Mouse (Mus musculus) thymus, postnatal 36 days (tissue): ENCODE measurements around the gene Gm20388.
"Not testable (repeated sequence)": the region's sequence is repeated elsewhere in the genome, so short reads cannot be mapped to it uniquely, and the experiment has no call there.

Experiments used
- DNase-seq, 2 experiments: peaks; one replicate each; pipeline ENCODE4 v3.0.0; 2022; ENCODE audit warnings: mixed read lengths in 2 of 2

Gm20388 gene

GRCm38 (mm10) chr8:123432381-123432780 is 3521.7 kb downstream of the Gm20388 start:
- no peak for DNase-seq

GRCm38 (mm10) chr8:123433241-123433974 is 3522.8 kb downstream of the Gm20388 start:
- DNase-seq: not testable (repeated sequence)

DNA sequence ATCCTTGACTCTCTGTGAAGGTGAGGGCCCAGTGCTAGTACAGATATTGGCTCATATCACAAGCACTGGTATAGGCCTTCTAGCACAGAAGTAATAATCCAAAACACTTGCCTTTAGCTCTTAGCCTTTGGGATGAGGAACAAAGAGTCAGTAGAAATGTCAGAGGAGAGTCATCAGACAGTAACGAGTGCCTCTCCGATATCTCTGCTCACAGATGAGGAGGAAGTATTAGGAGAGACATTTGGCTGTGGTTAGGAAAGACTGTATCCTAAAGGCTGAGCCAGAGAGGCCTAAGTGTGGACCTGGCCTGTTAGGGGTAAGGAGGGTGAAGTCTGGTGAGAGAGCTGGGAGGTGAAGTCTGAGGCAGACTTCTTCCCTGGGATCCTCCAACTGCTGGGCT is 3531.1 kb downstream of the Gm20388 start:
- no peak for DNase-seq

DNA sequence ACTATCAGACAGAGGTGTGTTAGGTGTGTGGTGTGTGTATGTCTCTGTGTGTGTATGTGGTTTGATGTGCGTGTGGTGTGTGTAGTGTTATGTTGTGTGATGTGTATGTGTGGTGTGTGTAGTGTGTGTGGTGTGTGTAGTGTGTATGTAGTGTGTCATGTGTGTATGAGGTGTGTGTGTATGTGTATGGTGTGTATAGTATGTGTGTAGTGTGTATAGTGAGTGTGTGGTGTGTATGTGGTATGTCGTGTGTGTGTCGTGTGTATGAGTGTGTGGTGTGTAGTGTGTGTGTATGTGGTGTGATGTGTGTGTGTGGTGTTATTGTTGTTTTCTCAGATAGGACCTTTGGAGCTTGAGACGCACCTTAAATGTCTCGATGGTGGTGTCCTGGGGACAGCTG is 3531.7 kb downstream of the Gm20388 start:
- DNase-seq: no peak

DNA sequence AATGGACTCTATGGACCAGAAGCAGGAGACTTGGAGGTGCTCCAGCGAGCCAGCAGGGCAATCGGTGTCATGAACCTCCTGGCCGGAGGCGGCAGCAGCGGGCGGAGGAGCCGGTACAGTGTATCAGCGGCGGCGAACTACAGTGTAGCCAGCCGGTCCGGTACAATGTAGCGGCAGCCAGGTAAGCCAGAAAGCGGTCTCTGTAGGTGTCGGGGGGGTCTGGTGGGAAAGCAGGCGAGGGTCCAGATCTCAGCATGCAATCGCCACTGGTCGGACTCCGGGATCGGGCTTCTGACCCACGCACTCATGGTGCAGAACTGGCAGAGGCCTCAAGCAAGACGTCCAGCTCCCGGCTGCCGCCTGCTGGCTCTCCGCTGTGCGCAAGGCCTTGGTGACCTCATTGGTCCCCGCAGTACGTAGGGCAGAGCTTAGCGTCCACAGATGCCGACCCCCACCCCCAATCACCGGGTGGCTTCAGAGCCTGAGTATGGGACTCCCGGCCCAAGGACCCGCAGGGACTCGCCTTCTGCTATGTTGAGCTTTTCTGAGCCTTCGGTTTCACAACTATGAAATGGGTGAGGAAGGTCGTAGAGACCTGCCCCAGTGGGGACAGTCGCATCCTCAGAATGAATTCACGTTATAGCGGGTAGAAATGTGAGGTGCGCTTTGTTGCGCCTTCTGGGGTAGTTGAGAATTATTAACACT is 3532.4 kb downstream of the Gm20388 start:
- DNase-seq: peak; percentile 90 to 95

GRCm38 (mm10) chr8:123443576-123443921 is 3532.9 kb downstream of the Gm20388 start:
- no peak for DNase-seq

DNA sequence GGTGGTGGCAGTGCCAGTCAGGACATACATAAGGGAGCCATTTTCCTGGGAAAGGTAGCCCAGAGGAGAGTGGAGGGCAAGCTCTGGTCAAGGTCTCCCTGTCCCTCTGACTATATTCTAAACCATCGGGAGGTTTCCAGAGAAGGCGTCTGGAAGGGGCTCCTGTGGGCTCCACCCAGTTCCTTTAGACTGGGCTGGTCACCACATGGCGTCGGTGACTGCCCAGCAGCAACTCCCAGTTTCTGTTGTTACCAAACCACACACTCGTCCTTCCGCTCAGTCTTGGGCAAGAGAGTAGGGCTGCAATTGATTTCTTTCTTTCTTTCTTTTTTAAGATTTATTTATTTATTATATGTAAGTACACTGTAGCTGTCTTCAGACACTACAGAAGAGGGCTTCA is 3533.5 kb downstream of the Gm20388 start:
- no peak for DNase-seq

DNA sequence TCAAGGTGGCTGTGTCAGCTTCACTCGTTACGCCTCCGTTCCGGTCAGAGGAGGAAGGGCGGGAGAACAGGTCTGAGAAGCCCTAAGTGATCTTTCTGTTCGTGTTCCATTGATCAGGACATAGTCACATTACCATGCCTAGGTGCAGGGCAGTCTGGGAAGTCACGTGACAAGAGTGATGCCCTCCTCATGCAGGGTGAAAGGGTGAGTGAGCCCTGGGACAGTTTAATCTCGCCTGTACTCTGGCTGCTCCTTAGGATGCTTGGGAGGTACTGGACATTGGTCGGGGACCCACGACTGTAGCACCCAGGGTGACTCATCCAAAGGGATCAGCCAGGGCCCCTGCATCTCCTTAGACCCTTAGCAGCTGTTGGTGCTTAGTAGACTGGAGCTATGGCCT is 3535.3 kb downstream of the Gm20388 start:
- no peak for DNase-seq

DNA sequence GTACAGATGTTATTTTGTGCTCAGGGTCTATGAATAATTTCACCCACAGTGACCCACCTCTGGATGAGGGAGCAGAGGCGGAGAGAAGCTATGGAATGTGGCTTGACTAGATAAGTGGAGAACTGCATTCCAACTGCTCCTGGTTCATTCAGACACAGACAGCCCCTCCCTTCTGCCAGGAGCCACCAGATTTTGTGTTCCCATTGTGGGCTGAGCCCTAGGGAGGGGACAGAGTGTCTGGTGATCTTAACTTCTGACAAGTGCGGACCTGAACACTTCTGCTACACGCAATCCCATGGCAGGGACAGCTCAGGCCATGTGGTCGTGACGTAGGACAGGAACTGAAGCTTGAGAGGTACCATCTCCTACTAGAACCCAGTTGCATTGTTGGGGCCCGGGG is 3536.2 kb downstream of the Gm20388 start:
- no peak for DNase-seq

- DNase-seq: no peak
These were observed 3540.1 kb downstream of the Gm20388 start for GRCm38 (mm10) chr8:123450783-123451182.

GRCm38 (mm10) chr8:123451747-123452146 is 3541.1 kb downstream of the Gm20388 start:
- not testable (repeated sequence) for DNase-seq

GRCm38 (mm10) chr8:123452149-123452548 is 3541.5 kb downstream of the Gm20388 start:
- no peak for DNase-seq

DNA sequence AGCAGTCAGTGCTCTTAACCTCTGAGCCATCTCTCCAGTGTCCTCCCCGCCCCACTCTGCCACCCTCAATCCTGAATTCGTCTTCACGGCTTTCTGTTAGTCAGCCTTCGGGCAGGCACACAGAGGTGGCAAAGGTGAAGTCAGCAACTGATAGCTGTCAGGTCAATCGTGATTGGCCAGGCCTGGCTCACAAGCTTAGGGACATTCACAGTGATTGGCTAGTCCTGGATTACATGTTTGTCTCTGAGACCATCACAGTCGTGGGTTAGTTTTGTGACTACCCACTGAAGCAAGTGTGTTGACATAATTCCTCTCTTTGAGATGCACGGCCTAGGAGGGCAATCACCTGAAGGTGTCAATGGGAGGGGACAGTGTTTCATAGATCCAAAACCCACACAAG is 3542.7 kb downstream of the Gm20388 start:
- DNase-seq: no peak

DNA sequence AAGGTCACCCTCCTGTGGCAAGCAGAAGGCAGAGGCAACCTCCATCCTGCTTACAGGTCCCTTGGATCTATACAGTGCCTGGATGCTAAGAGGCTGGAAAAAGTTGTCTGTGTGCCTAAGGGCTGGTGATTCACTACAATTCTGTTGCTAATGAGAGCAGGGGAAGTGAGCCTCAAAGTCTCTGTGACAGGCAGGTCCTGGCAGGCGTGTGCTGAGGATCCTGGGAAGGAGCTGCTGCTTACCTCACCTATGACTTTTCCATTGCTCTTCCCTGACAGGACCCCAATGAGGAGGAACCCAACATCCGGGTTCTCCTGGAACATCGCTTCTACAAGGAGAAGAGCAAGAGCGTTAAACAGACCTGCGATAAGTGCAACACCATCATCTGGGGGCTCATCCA is 3543.3 kb downstream of the Gm20388 start:
- DNase-seq: no peak

- DNase-seq: no peak
These were observed 3543.9 kb downstream of the Gm20388 start for GRCm38 (mm10) chr8:123454559-123454958.

- no peak for DNase-seq
These were observed 3553.0 kb downstream of the Gm20388 start for GRCm38 (mm10) chr8:123463651-123464050.

- DNase-seq: no peak
These were observed 3556.8 kb downstream of the Gm20388 start for GRCm38 (mm10) chr8:123467476-123467875.

DNA sequence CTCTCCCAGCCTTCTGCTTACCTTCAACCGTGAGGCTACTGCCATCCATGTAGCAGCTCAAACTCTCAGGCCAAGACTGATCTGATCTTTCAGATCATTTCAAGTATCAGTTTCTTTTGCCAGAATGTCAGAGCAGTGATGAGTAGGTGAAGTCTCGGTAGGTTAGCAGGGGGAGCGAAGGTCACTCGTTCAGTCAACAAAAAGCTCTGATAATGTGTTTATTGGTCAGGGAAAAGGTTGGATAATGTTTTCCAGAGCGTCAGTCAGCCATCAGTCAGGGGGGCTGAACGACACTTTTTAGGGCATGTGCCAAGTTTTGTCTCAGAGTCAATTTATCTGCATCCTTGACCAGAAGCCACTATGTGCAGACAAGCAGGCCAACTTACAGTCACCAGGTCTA is 3562.3 kb downstream of the Gm20388 start:
- DNase-seq: not testable (repeated sequence)

DNA sequence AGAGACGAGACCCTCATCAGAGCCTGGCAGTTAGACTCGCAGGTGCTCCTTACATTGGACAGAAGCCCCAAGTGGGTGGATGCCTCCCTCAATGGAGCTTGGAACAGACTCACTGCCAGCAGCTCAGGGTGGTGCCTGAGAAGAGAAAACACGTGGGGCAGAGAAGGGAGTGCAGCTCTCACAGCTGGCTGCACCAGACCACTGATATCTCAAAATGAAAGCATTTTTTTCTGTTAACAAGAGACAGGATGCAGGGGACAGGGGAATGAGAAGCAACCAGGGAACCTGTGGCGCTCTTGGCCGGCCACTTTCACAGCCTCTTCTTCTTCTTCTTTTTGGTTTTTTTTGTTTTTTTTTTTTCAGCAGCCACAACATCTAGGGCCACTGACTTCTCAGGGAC is 3563.9 kb downstream of the Gm20388 start:
- not testable (repeated sequence) for DNase-seq

DNA sequence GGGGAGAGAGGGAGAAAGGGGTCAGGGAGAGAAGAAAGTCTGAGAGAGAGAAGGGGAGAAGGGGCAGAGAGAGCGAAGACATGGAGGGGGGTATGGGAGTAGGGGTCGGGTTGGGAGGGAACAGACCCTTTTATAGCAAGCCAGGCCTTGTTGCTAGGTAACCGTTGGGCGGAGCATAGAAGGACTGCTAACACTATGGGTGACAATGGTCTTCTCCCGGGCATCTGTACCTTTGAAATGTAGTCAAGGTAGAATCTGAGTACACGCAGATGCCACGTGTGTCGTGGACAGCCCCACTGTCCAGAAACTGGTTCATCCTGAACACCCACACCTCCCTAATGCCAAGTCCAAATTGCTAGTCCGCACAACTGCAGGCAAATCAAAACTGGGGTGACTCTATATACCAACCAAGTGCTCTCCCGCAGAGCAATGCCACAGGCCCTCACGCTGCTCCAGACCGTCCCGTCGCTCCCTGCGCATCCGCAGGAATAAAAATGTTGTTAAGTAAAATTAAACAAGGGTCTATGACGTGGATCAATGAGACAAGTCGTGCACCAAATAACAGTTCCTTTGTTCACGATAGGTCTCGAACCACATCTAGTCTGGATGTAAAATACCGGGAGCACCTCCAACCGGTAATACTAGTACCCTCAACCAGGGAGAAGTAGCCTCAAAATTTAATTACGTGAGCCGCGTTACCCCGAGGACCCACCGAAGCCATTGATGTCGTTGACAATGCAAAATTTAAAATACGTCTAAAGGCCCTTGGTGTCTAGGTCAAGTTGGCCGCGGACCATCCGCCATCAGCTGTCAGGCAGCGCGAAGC is 3566.5 kb downstream of the Gm20388 start:
- DNase-seq: peak; percentile 3 to 16

DNA sequence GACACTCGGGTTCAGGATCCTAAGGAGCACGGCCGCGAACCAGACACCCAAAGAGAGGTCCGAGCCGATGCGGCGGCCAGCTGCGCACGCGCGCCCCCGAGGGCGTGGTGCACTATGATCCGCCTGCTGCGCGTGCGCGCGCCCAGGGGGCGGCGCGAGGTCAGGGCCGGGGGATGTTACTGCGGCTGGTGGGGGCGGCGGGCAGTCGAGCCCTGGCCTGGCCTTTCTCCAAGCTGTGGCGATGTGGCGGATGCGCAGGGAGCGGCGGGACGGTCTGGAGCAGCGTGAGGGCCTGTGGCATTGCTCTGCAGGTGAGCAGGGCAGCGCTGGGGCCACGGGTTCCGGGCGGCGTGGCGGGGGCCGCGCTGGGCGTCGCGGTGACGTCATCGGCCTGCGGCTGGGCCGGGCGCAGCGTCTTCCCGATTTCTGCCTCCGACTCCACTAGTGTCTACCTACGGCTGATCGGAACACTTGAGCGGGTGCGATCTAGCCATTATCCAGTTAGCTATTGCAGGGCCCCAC is 3567.2 kb downstream of the Gm20388 start, which contains the start of gene Afg3l1:
Afg3l1 (plus strand) TSS at position 167 of the 522 bp plus-strand sequence.
- peak; percentile 92 for DNase-seq

DNA sequence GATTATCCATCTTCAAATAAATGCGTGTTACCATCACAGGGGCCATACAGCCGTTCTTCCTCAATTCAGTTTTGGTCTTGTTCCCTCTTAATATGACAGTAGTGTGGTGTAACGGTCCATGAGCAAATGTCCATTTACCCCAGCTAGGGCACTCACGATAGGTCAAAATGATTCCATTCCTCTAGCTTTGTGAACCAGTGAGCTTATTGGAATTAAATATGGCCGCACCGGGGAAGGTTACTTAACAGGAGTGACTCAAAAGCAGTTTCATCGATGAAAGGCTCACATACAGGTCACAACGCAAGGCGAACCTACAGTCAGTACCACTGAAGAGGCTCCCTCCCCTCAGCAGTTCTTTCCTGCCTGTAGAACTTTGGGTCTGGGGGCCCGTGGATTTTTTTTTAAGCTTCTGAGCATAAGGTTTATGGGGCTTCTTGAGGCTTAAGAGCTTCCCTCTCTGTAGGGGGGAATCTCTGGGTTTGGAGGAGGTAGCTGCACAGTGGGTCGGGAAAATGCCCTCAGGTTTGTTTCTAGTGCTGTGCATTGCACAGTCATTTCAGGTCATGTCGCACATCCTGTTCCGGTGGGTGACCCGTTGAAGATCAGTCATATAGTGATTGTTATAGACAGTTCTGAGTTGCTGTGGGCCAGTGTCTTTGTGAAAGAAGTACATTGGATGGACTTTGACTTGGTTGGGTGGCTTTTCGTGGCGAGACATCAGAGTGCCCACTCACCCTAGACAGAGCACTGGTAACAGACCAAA is 3568.0 kb downstream of the Gm20388 start:
- DNase-seq: no peak
